Mouse (Mus musculus) ovary, postnatal 10 days (tissue): ENCODE data around the gene Babam2.

Source experiments
- DNase-seq: peaks from one replicate; pipeline ENCODE4 v3.0.0; 2022; ENCODE audit warnings: low spot score

Gene Babam2

DNA sequence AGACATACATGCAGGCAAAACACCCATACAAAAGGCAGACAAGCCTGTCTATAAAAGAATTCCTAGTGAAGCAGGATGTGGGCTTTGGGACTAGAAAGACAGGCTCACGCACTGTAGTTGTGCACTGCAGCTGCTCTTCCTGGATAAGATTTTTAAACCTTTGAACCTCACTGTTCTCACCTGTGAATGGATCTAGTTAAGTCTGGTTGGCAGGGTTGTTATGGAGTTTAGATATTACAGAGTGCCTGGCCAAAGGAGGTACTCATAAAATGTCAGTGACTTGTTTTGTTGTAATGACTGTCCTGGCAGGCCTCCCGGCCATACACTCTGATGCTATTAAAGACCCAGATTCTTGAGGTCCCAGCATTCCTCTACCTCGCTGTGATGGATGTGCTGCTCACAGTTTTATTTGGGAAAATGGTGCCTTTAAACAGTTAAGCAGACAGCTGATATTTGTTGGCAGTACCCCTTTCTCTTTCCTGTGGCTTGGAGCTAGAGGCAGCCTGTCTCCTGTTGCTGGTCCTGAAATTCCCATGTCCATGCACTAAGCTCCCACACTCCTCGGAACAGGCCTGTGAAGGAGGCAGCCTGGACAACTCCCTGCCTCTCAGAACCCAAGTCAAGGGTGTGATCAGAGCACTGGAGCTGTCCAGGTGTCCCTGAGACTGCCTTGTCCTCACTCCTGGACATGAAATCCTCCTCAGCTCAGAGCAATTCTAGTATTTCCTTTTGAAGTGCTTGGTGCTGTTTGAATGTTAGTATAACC, 299.9 kb downstream of the Babam2 start:
- DNase-seq = no peak

GRCm38 (mm10) chr5:31998806-31999205, 301.3 kb downstream of the Babam2 start:
- DNase-seq = no peak

GRCm38 (mm10) chr5:32000076-32000475, 302.6 kb downstream of the Babam2 start:
- DNase-seq = no peak

GRCm38 (mm10) chr5:32001266-32001665, 303.8 kb downstream of the Babam2 start:
- DNase-seq = no peak

DNA sequence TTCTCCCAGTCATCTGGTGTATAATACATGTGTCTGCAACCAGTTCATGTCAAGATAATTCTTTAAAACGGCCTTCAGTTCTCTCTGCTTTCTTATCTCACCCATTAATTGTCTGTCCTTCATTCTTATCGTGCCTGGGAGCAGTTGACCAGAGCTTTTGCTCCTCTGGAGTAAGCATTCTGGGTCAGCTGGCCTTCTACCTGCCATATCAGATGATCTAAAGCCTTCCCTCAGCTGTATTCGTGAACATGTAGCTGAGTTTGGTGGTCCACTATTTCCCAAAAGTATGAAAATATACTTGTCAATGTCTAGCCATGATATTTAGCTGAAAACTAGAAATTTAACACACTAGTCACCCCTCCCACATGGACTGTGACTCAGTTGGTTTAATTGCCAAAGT, 304.3 kb downstream of the Babam2 start:
- no peak for DNase-seq

DNA sequence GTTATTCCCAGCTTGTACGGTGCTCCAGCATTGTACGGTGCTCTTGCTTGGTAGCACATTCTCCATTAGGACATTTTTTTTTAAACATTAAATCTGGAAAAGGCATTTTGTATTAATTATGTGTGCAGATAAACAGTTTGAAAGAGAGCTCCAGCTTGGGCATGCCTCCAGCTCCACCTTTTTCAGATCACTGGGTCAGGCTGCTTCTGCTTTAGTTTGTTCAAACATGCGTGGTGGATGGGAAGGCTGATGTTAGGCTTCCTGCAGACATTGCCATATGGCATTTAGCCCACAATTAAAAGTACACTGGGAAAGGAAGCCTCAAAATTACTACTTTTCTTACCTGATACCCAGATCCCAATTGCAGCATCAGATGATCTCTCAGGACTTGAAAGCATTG, 310.9 kb downstream of the Babam2 start:
- no peak for DNase-seq

DNA sequence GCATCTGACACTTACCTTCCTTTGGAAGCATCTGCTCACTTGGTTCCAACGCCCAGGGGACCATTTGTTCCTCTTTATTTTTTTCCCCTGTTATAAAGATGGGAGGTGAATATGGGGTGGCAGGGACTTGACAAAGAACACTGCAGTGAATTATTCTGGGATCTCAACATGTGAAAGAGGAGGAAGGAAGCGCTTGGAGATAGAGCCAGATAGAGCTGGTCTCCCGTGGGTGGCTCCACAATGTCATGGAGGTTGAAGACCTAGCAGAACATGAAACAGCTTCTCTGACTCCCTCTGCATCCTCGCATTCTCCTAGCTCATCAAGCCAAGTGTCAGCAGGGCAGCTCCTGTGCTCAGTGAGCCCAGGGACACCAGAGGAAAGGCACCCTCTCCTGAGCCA, 312.6 kb downstream of the Babam2 start:
- DNase-seq = no peak

GRCm38 (mm10) chr5:32013053-32013452, 315.6 kb downstream of the Babam2 start:
- no peak for DNase-seq

- no peak for DNase-seq
Observed at GRCm38 (mm10) chr5:32014786-32015185, 317.3 kb downstream of the Babam2 start.

DNA sequence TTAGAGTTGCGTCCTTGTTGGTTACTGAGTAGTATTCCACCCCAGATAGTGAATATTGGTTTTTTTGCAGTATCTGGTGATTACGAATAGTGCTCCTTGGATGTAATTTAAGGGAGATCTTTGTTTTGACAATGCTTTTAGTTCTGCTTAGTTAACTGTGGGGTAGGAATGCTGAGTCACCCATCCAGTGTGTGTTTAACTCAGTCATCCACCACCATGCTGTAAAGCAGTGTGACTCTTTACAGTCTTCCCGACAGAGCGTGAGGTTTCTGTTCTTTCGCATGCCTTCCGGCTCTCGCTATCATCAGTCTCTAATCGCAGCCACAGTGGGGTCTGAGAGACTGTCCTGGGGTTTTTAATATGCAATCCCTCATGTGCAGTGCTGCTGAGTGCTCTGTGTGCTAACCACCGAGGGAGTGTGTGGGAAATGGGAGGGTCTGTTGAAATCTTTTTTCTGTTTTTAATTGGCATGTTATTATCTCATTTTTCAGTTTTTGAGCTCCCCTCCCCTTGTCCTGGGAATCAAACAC, 318.5 kb downstream of the Babam2 start:
- DNase-seq = no peak

- DNase-seq = no peak
Observed at GRCm38 (mm10) chr5:32017686-32018085, 320.2 kb downstream of the Babam2 start.

GRCm38 (mm10) chr5:32018276-32018675, 320.8 kb downstream of the Babam2 start:
- no peak for DNase-seq

DNA sequence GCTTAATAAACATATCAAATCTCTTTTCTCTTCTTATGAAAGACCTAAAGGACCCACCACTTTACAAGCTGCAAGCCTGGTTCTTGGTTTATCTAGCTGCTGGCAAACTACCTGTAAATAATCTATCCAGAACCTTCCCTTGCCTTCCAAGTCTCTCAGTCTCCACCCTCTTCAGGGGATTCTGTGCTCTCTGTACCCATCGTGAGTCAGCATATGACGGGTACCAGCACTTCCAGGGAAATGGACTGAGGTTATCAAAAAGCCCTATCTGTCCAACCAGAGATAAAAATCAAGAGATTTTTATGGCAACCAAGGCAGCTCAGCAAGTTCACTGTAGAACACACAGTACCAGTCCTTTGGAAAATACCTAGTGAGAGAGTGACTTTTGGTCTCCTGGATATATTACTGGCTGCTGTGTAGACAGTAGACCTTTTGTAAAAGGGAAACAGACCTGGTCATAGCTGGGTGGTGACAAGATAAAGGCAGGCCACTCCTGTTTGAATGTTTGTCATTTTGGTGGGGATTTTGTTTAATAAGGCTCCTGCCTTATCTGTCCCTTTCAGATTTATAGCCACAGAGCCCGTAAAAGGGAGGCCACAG, 332.4 kb downstream of the Babam2 start:
- DNase-seq = no peak

DNA sequence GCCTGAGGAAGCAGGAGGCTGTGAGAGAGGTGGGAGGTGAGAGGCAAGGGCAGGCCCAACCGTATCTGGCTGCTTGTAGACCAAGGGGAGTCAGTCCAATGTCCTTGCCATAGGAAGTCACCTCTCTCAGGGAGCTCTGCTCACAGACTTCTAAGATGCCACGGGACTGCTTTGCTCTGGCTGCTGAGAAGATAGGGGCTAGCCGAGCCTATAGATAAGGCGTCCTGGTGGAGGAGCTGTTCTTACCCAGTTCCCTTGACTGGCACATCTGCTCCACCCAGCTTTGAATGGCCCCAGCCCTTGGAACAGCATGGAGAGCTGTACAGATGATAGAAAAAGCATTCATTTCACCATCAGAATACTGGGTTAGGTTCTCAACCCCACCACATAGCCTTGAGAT, 335.7 kb downstream of the Babam2 start:
- no peak for DNase-seq

DNA sequence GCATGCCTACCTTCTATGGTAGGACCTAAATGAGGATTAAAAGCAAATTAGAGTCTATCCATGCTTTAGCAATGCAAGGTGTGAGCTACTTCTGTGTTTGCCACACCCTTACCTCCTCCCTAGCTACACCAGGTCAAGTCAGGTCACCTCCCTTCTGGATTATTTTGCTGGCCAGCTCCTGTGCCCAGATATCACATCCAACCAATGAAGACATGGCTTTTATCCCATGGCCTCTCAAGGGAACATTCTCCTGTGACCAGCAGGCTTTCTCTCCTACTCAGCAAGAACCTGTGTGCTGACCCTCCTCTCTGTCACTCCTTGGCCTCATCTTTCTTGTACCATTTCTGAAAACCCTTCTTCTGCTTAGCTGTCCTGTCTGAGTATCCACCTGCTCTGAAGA, 336.1 kb downstream of the Babam2 start:
- DNase-seq = no peak

DNA sequence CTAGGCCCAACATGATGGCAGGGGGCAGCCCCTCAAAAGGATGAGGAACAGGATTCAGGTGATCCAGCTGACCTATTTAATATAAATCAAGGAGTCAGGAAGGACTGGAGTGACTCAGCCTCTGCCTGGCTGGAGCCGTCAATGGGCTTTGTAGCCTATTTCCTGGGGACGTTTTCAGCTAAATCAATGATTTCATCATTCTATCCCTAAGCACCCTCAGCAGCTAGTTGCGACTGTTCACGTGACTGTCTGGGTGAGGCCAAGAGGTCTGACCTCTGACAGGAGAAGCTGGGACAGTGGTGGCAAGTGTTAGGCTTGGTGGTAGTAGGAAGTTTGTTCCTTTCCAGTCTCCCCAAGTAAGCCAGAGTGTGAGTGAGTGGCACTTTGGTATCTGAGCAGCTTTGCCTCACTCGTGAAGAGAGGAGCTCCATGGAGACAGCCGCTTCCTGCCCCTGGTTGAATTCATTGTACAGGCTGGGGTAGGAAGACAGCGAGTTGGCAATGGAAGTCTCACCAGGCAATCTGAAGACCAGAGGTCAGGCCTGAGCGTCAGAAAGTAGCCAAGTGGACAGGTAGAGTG, 337.1 kb downstream of the Babam2 start:
- no peak for DNase-seq

GRCm38 (mm10) chr5:32035721-32036320, 338.3 kb downstream of the Babam2 start:
- DNase-seq = no peak

- DNase-seq = no peak
Observed at GRCm38 (mm10) chr5:32036896-32037295, 339.4 kb downstream of the Babam2 start.

DNA sequence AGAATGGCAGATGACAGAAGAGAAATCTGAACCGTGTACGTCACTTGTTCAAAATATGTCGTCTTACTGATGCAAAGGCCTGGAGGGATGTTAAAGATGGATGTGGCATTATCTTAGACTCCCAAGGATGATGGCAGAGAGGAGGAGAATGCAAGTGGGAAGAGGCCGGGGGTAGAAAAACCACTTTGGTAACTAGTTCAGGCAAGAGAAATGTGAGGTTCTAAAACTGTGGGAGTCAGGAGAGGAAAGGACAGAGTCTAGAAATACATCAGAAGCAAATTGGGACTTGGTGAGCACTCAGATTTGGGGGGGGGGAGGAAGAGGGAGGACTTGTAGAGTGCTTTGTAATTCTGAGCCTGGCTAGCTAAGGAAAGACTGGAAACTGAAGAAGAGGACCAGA, 340.1 kb downstream of the Babam2 start:
- DNase-seq = no peak

DNA sequence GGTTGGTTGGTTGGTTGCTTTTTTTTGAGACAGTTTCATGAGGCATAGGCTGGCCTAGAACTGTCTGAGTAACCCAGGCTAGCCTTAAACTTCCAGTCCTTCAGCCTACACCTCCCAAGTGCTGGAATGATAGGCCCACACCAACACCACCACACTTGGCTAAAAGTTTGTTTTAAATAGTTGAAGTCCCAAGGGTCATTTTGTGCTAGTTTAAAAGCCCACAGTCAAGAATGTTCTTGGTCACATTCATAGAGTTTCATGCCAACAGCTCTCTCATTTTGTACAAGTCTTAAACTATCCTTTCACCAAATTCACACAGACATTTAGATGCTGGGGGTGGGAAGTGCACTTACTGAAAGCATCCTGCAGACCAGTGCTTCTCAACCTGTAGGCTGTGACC, 341.5 kb downstream of the Babam2 start:
- DNase-seq = no peak

DNA sequence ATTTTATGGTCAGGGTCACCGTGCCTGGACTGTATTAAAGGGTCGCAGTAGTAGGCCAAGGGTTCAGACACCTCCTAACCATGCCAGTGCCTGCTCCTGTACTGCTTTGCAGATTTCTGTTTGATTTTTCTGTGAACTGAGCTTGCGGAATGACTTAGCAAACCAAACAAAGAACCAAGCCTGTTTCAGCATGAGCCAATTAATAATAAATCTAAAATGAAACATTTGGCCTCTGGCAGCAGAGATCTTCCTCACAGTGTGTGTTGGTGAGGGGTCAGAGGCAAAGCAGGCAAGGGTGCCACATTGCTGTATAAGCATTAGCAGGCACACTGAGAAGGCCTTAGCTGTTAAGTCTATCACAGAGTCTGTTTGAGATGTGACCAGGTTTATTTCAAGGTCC, 342.0 kb downstream of the Babam2 start:
- DNase-seq = no peak

DNA sequence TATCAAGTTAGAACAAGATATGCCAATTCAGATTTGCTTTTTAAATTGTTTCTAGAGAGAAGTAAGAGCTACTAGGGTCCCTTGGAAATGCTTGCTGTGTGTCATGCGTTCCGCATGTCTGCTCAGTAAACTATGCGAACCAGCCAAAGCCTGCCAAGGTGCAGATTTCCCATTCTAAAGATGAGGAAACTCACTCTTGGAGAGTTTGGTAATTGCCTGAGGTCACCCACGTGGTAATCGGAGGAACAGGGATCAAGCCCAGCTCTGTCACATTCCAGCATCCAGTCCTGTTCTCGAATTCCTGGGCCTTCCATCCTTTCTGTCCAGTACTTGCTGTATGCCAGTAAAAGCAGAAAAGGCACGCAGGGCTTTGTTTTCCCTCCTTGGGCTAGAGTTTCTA, 345.7 kb downstream of the Babam2 start:
- DNase-seq = no peak

DNA sequence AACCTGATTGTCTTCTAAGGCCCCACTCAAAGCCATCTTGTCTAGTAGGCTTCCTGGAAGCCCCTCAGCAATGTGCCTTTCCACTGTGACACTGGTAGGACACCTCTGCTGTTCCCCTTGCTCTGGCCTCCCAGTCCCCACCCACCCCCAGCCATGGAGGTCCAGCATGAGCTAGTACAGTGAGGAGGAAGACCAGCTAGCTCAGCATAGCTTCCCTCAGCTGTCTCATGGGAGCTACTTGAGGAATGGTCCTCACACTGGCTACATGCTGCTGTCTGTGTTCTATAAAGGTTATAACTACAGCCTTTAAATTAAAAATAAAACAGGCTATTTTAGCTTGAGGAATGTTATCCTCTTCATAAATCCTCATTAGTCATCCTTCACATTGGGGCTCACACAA, 346.5 kb downstream of the Babam2 start:
- no peak for DNase-seq
